Mouse (Mus musculus) myocyte (in vitro differentiated cells): ENCODE results near the gene Creg1. TPM values are rescaled to one million over a fixed set of nuclear protein-coding genes. Genes with fewer than 3 reads are reported as not detected.

Experiments
- H3K27me3 ChIP-seq: one replicate; pipeline ENCODE4 v1.6.1; 2011; ENCODE audit not compliant: control insufficient read depth, insufficient read depth, insufficient read length
- H3K36me3 ChIP-seq: one replicate; pipeline ENCODE4 v1.6.1; 2011; ENCODE audit not compliant: control insufficient read depth, insufficient read depth
- H3K4me2 ChIP-seq: one replicate; pipeline ENCODE4 v1.6.1; 2011; ENCODE audit warnings: low read depth, control low read depth
- H3K4me3 ChIP-seq: one replicate; pipeline ENCODE4 v1.5.1; 2011; ENCODE audit warnings: mild to moderate bottlenecking, control low read depth, moderate library complexity
- H3K79me2 ChIP-seq: one replicate; pipeline ENCODE4 v1.6.1; 2011; ENCODE audit not compliant: control insufficient read depth, insufficient read depth
- H3ac ChIP-seq: one replicate; pipeline ENCODE4 v1.6.1; 2011; ENCODE audit not compliant: control insufficient read depth, insufficient read length
- CEBPB ChIP-seq: IDR thresholded peaks from 2 replicates; pipeline ENCODE4 v1.6.1; 2011; ENCODE audit warnings: mild to moderate bottlenecking, moderate library complexity; ENCODE audit not compliant: poor library complexity, insufficient read depth, severe bottlenecking
- E2F4 ChIP-seq: IDR thresholded peaks from one replicate; pipeline ENCODE4 v1.6.1; 2011; ENCODE audit warnings: mild to moderate bottlenecking, control low read depth, moderate library complexity; ENCODE audit not compliant: insufficient read depth
- MAX ChIP-seq: IDR thresholded peaks from one replicate; pipeline ENCODE4 v1.6.1; 2011; ENCODE audit warnings: low read depth, mild to moderate bottlenecking, control low read depth
- MYOD1 ChIP-seq, 3 experiments: IDR thresholded peaks; one replicate each; pipeline ENCODE4 v1.6.1; 2011; ENCODE audit warnings: control low read depth in 2 of 3, low read depth in 2 of 3, mild to moderate bottlenecking in 2 of 3, moderate library complexity in 1 of 3; ENCODE audit not compliant: insufficient read length in 2 of 3, control insufficient read depth in 1 of 3
- MYOG ChIP-seq, 3 experiments: IDR thresholded peaks; one replicate each; pipeline ENCODE4 v1.6.1; 2011; ENCODE audit warnings: control low read depth in 2 of 3, low read depth in 2 of 3, mild to moderate bottlenecking in 2 of 3; ENCODE audit not compliant: insufficient read length in 2 of 3, control insufficient read depth in 1 of 3, insufficient read depth in 1 of 3
- POLR2A ChIP-seq: IDR thresholded peaks from one replicate; pipeline ENCODE4 v1.6.1; 2011; ENCODE audit warnings: low read depth, mild to moderate bottlenecking, control low read depth, moderate library complexity; ENCODE audit not compliant: insufficient read length
- POLR2AphosphoS2 ChIP-seq: IDR thresholded peaks from one replicate; pipeline ENCODE4 v1.6.1; 2011; ENCODE audit warnings: low read depth, control low read depth; ENCODE audit not compliant: insufficient read length
- REST ChIP-seq: IDR thresholded peaks from one replicate; pipeline ENCODE4 v1.6.1; 2011; ENCODE audit warnings: mild to moderate bottlenecking, control low read depth, moderate library complexity; ENCODE audit not compliant: insufficient read depth, insufficient read length
- SRF ChIP-seq: IDR thresholded peaks from one replicate; pipeline ENCODE4 v1.6.1; 2011; ENCODE audit warnings: low read depth; ENCODE audit not compliant: control insufficient read depth, insufficient read length
- TCF12 ChIP-seq: IDR thresholded peaks from one replicate; pipeline ENCODE4 v1.6.1; 2011; ENCODE audit warnings: mild to moderate bottlenecking, control low read depth; ENCODE audit not compliant: poor library complexity, insufficient read depth, severe bottlenecking
- TCF3 ChIP-seq: IDR thresholded peaks from one replicate; pipeline ENCODE4 v1.6.1; 2011; ENCODE audit warnings: low read depth, control low read depth; ENCODE audit not compliant: insufficient read length
- USF1 ChIP-seq: IDR thresholded peaks from one replicate; pipeline ENCODE4 v1.6.1; 2011; ENCODE audit warnings: low read depth, mild to moderate bottlenecking, control low read depth, moderate library complexity
- polyA plus RNA-seq: library from polyadenylated mRNA; unstranded; fragments of >200 nt; fragmentation: generic; extraction: Trizol; gene quantifications from one replicate; pipeline ENCODE4 v1.2.1, GENCODE M21; 2012; ENCODE audit warnings: missing spikeins

Creg1 gene
- polyA plus RNA-seq, 1 experiment, result 18.7 TPM

- peak overlapping the region; percentile 34 for H3ac ChIP-seq
- peak overlapping the region; percentile 85 for H3K4me2 ChIP-seq
- H3K27me3 ChIP-seq, result no peaks in the 10 kb centered on the region
- TF ChIP-seq REST, result no peak
- no peak for TF ChIP-seq SRF
- no peak for TF ChIP-seq MAX
- TF ChIP-seq USF1, result no peak
- TF ChIP-seq POLR2AphosphoS2, result no peak
- TF ChIP-seq POLR2A, result no peak
- no peak for TF ChIP-seq TCF3
- TF ChIP-seq TCF12, result no peak
- no peaks in the 10 kb centered on the region for H3K36me3 ChIP-seq
- H3K4me3 ChIP-seq, result peak overlapping the region; percentile 35
- H3K79me2 ChIP-seq, result no peaks in the 10 kb centered on the region
Observed at GRCm38 (mm10) chr1:165762914-165763634, 472 bp upstream of the Creg1 start.

- TF ChIP-seq E2F4, result no peak
- no peak for TF ChIP-seq CEBPB
- TF ChIP-seq POLR2A, result no peak
- TF ChIP-seq TCF3, result no peak
- TF ChIP-seq TCF12, result no peak
- TF ChIP-seq REST, result no peak
- no peak for TF ChIP-seq POLR2AphosphoS2
- no peak for TF ChIP-seq MAX
- no peak for TF ChIP-seq SRF
- no peak for TF ChIP-seq MYOG (IDR thresholded peaks at IDR 0.05; ENCODE audit: control insufficient read depth in 1 of 3, insufficient read depth in 1 of 3, insufficient read length in 2 of 3, low read depth in 2 of 3)
- TF ChIP-seq MYOD1 (IDR thresholded peaks at IDR 0.05; ENCODE audit: control insufficient read depth in 1 of 3, insufficient read length in 2 of 3, low read depth in 2 of 3), result no peak
- no peak for TF ChIP-seq USF1
- no peaks in the 10 kb centered on the region for H3K36me3 ChIP-seq
- peak overlapping the region; percentile 35 for H3K4me3 ChIP-seq
Observed at GRCm38 (mm10) chr1:165764571-165764970, 1.0 kb downstream of the Creg1 start.

GRCm38 (mm10) chr1:165765041-165765440 is 1.5 kb downstream of the Creg1 start:
- no peak for TF ChIP-seq USF1
- TF ChIP-seq REST, result no peak
- TF ChIP-seq MYOD1 (IDR thresholded peaks at IDR 0.05; ENCODE audit: control insufficient read depth in 1 of 3, insufficient read length in 2 of 3, low read depth in 2 of 3), result no peak
- H3K36me3 ChIP-seq, result peaks cover 2% of the 10 kb centered on the region
- H3K27me3 ChIP-seq, result no peaks in the 10 kb centered on the region
- no peak overlapping the region for H3K4me2 ChIP-seq
- H3ac ChIP-seq, result no peak overlapping the region
- H3K79me2 ChIP-seq, result no peaks in the 10 kb centered on the region
- H3K4me3 ChIP-seq, result no peak overlapping the region

More at GRCm38 (mm10) chr1:165764571-165764970, 1.0 kb downstream of the Creg1 start:
- H3ac ChIP-seq, result no peak overlapping the region
- H3K27me3 ChIP-seq, result no peaks in the 10 kb centered on the region
- peak overlapping the region; percentile 85 for H3K4me2 ChIP-seq
- H3K79me2 ChIP-seq, result no peaks in the 10 kb centered on the region

- no peak overlapping the region for H3K4me2 ChIP-seq
- H3K27me3 ChIP-seq, result no peaks in the 10 kb centered on the region
- TF ChIP-seq MYOG (IDR thresholded peaks at IDR 0.05; ENCODE audit: control insufficient read depth in 1 of 3, insufficient read depth in 1 of 3, insufficient read length in 2 of 3, low read depth in 2 of 3), result no peak
- no peak for TF ChIP-seq E2F4
- no peak for TF ChIP-seq MYOD1 (IDR thresholded peaks at IDR 0.05; ENCODE audit: control insufficient read depth in 1 of 3, insufficient read length in 2 of 3, low read depth in 2 of 3)
- TF ChIP-seq USF1, result no peak
- TF ChIP-seq TCF12, result no peak
- no peak for TF ChIP-seq POLR2AphosphoS2
- no peak for TF ChIP-seq CEBPB
- no peak for TF ChIP-seq POLR2A
- TF ChIP-seq MAX, result no peak
- TF ChIP-seq REST, result no peak
- no peak for TF ChIP-seq TCF3
- no peak for TF ChIP-seq SRF
- no peaks in the 10 kb centered on the region for H3K79me2 ChIP-seq
- no peak overlapping the region for H3K4me3 ChIP-seq
- H3K36me3 ChIP-seq, result peaks cover 9% of the 10 kb centered on the region
- no peak overlapping the region for H3ac ChIP-seq
Observed at GRCm38 (mm10) chr1:165765651-165766294, 2.2 kb downstream of the Creg1 start.

- TF ChIP-seq USF1 (no peak), SRF (no peak), REST (no peak), MYOD1 (IDR thresholded peaks at IDR 0.05; ENCODE audit: control insufficient read depth in 1 of 3, insufficient read length in 2 of 3, low read depth in 2 of 3) (no peak), POLR2A (no peak), MAX (no peak), TCF3 (no peak), TCF12 (no peak), E2F4 (no peak), MYOG (IDR thresholded peaks at IDR 0.05; ENCODE audit: control insufficient read depth in 1 of 3, insufficient read depth in 1 of 3, insufficient read length in 2 of 3, low read depth in 2 of 3) (no peak), POLR2AphosphoS2 (no peak)
- H3K4me2 ChIP-seq, result no peak overlapping the region
Observed at GRCm38 (mm10) chr1:165766295-165766890, 2.8 kb downstream of the Creg1 start.

More at GRCm38 (mm10) chr1:165766295-165766890, 2.8 kb downstream of the Creg1 start:
- Histone ChIP-seq H3K79me2 (no peaks in the 10 kb centered on the region), H3K27me3 (no peaks in the 10 kb centered on the region), H3ac (no peak overlapping the region), H3K4me3 (no peak overlapping the region), H3K36me3 (peaks cover 11% of the 10 kb centered on the region)
